Mouse (Mus musculus): Measurements from ENCODE around the gene Fnip1. TPM values are rescaled to one million over a fixed set of nuclear protein-coding genes. Genes with fewer than 3 reads are reported as not detected.

Fnip1 gene
- total RNA-seq, 2 experiments from 2014 or later = 26.8 to 31.1 TPM

DNA sequence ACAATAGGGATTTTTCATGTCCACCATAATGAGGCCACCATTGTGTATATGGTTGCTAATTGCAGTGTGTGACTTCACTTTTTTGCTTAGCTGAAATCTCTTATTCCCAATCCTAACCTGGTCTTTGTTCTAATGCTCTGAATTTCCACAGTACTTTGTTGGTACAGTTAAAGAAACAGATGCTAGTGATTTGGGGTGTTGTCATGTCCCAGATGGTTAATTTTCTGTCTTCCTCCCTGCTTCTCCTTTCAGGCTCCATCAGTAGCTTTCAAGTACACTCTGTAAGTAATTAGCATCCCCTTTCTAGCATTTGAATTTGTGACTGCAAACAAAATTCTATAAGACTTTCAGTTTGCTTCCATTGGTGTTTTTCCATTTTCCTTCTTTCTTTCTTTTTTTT, 102.3 kb downstream of the Fnip1 start:
- no peak for DNase-seq (ENCODE audit: low spot score in 2 of 2)

DNA sequence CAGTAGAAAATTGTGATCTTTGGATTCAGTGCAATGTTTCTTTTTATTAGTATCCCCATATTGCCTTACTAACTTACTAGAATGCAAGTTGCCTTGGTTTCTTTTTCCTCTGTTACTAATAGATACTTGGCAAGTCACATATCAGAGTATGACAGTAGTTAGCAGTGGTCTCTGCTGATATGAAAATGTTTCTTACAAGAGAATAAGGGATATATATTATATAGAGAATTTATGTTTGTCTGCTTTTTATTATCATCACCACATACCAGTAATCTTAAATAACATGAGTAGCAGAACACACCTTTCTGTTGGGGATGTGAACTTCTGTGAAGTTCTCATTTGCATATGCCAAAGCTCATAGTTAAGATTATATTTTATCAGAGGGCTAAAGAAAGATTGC, 104.4 kb downstream of the Fnip1 start:
- DNase-seq (ENCODE audit: low spot score in 2 of 2) = no peak

DNA sequence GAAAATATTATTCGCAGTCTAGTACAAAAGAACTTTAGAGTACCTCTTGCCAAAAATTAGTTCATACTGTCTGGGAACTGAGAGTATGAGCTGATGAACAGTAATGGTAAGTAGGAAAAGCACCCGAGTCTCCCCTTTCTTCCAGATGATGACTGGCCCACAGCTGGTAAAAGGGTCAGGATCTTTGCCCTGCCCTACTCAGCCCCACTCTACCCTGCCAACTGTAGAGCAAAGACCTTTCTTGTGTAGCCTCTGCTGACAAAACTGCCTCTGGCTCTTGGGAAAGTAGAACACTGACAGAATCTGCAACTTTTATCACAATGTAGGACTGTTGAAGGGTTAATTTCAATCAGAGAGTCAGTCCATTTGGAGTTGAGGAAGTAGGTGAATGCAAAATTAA, 117.0 kb downstream of the Fnip1 start:
- no peak for DNase-seq (ENCODE audit: low spot score in 2 of 2)

DNA sequence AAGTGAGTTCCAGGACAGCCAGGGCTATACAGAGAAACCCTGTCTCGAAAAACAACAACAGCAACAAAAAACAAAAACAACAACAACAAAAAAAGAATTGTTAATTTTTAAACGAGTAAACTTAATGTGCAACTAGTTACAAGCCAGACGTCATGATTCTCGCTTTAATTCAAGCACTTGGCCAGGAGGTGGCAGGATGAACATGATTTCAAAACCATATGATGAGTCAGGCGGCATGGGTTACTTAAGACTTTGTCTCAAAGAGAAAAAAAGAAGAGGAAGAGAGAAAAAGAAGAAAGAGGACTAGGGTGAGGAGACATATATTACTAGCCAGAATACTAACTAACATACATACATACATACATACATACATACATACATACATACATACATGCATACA, 124.8 kb downstream of the Fnip1 start:
- no peak for DNase-seq (ENCODE audit: low spot score in 2 of 2)

Other genes starting within 250 kb of the Fnip1 start
- not detected for gene Csf2, start 188.5 kb upstream of the Fnip1 start, total RNA-seq (2021)
- gene Il3, start 170.9 kb upstream of the Fnip1 start, total RNA-seq (2021) = not detected
- 1 to 10 TPM; 4.7 to 7.7 TPM for gene Acsl6, start 134.4 kb upstream of the Fnip1 start, total RNA-seq (2021)
- gene Meikin, start 67.5 kb upstream of the Fnip1 start, total RNA-seq (2021) = not detected
- 10 to 100 TPM; 19.6 to 20.6 TPM for gene Rapgef6, start 84.6 kb downstream of the Fnip1 start, total RNA-seq (2021)